Comparison of ENCODE assay signal across 25 mouse cellular contexts in genomic region chr4:138785721-138786120, GRCm38 (mm10). TPM values are rescaled to one million over a fixed set of nuclear protein-coding genes. Genes with fewer than 3 reads are reported as not detected.
DNase-seq lines count a peak whose midpoint lies in the region; ATAC-seq and TF ChIP-seq lines count a peak whose summit lies in the region.
"Had no signal": no experiment of that assay in that cellular context is flagged by ENCODE, and none has a peak within 500 bp of the region (broad histone marks: within the 10 kb centered on the region; RNA-seq: fewer than 3 reads in every experiment).

No protein-coding gene starts in this region.

- no peaks in the 10 kb centered on the region for H3K9me3 ChIP-seq in hindbrain, postnatal 0 days (ENCODE audit: low read length)
- H3K9me3 ChIP-seq in hindbrain, embryonic 13.5 days = no peaks in the 10 kb centered on the region
- H3K9me3 ChIP-seq in limb, embryonic 15.5 days = no peaks in the 10 kb centered on the region
- H3K9me3 ChIP-seq in limb, embryonic 10.5 days (replicated peaks) = no peaks in the 10 kb centered on the region
- no peaks in the 10 kb centered on the region for H3K9me3 ChIP-seq in ES-Bruce4 (replicated peaks; ENCODE audit: control insufficient read depth, insufficient read depth, low read length, poor library complexity, severe bottlenecking)
- H3K9me3 ChIP-seq: embryonic facial prominence, embryonic 15.5 days; forebrain, embryonic 10.5 days; liver, embryonic 13.5 days had no signal

- ATAC-seq in hindbrain, postnatal 0 days = no peak
- no peak for ATAC-seq in hindbrain, embryonic 13.5 days (ENCODE audit: low FRiP score)
- no peak for ATAC-seq in limb, embryonic 15.5 days (ENCODE audit: insufficient number of reproducible peaks, low FRiP score, low TSS enrichment, low read depth)

- H3K27ac ChIP-seq in hindbrain, postnatal 0 days = no peak overlapping the region
- no peak overlapping the region for H3K27ac ChIP-seq in hindbrain, embryonic 13.5 days
- H3K27ac ChIP-seq in limb, embryonic 15.5 days = 0 out of 2 replicates have a peak overlapping the region, but pooled peaks have one; percentile 27
- no peak overlapping the region for H3K27ac ChIP-seq in limb, embryonic 10.5 days
- no peak overlapping the region for H3K27ac ChIP-seq in ES-Bruce4 (ENCODE audit: insufficient read depth, low read length)
- H3K27ac ChIP-seq: embryonic facial prominence, embryonic 15.5 days; forebrain, embryonic 10.5 days; liver, embryonic 13.5 days; macrophage had no signal

- DNase-seq in hindbrain, postnatal 0 days (ENCODE audit: low spot score) = peak; percentile 13
- DNase-seq in limb, embryonic 10.5 days (ENCODE audit: low spot score) = no peak
- DNase-seq in 416B (ENCODE audit: low read depth) = peak; percentile 10
- no peak for DNase-seq in retina, postnatal 1 day
- no peak for DNase-seq in heart, adult 8-10 months (ENCODE audit: low spot score)
- DNase-seq: adrenal gland, postnatal 10 days; cerebellum, adult 8-10 months; heart, postnatal 4 days; liver, embryonic 13.5 days; right cerebral cortex, postnatal 25 days; thymus, postnatal 36 days had no signal

- no peaks in the 10 kb centered on the region for H3K27me3 ChIP-seq in hindbrain, postnatal 0 days (ENCODE audit: insufficient read depth, low read length)
- no peaks in the 10 kb centered on the region; the same call in 1 of the 2 replicates for H3K27me3 ChIP-seq in hindbrain, embryonic 13.5 days
- H3K27me3 ChIP-seq in limb, embryonic 15.5 days = no peaks in the 10 kb centered on the region
- no peaks in the 10 kb centered on the region for H3K27me3 ChIP-seq in limb, embryonic 10.5 days (ENCODE audit: low read depth, poor library complexity, severe bottlenecking)
- no peaks in the 10 kb centered on the region for H3K27me3 ChIP-seq in ES-Bruce4 (ENCODE audit: control insufficient read depth, insufficient read depth, low read length, poor library complexity, severe bottlenecking)
- H3K27me3 ChIP-seq: embryonic facial prominence, embryonic 15.5 days; liver, embryonic 13.5 days had no signal

- H3K4me3 ChIP-seq in hindbrain, postnatal 0 days (ENCODE audit: low read length) = no peak overlapping the region
- no peak overlapping the region for H3K4me3 ChIP-seq in hindbrain, embryonic 13.5 days
- H3K4me3 ChIP-seq in limb, embryonic 15.5 days = no peak overlapping the region
- no peak overlapping the region for H3K4me3 ChIP-seq in limb, embryonic 10.5 days
- no peak overlapping the region for H3K4me3 ChIP-seq in ES-Bruce4 (ENCODE audit: low read depth, low read length)
- H3K4me3 ChIP-seq: embryonic facial prominence, embryonic 15.5 days; forebrain, embryonic 10.5 days; liver, embryonic 13.5 days had no signal

- 45% methylated on average over 4 of the region's 4 CpGs for WGBS in hindbrain, postnatal 0 days
- WGBS in hindbrain, embryonic 13.5 days = 55% methylated on average over 4 of the region's 4 CpGs
- WGBS in limb, embryonic 15.5 days = 49% methylated on average over 4 of the region's 4 CpGs
- 63% methylated on average over 4 of the region's 4 CpGs for WGBS in limb, embryonic 10.5 days

- no peaks in the 10 kb centered on the region for H3K4me1 ChIP-seq in hindbrain, postnatal 0 days (ENCODE audit: insufficient read depth, low read length)
- no peaks in the 10 kb centered on the region for H3K4me1 ChIP-seq in hindbrain, embryonic 13.5 days (replicated peaks)
- peaks cover 7% of the 10 kb centered on the region; the same call in 1 of the 2 replicates for H3K4me1 ChIP-seq in limb, embryonic 15.5 days
- H3K4me1 ChIP-seq in limb, embryonic 10.5 days = no peaks in the 10 kb centered on the region
- H3K4me1 ChIP-seq in ES-Bruce4 (ENCODE audit: control insufficient read depth, insufficient read depth, low read length) = no peaks in the 10 kb centered on the region
- H3K4me1 ChIP-seq: forebrain, embryonic 10.5 days; liver, embryonic 13.5 days had no signal

- no peak for TF ChIP-seq EP300 in ES-Bruce4 (IDR thresholded peaks at IDR 0.05; ENCODE audit: insufficient read depth, low read depth, low read length)

- no peak overlapping the region for H3K4me2 ChIP-seq in hindbrain, postnatal 0 days (ENCODE audit: low read depth, low read length)
- no peak overlapping the region for H3K4me2 ChIP-seq in hindbrain, embryonic 13.5 days
- H3K4me2 ChIP-seq in limb, embryonic 15.5 days = no peak overlapping the region
- H3K4me2 ChIP-seq: embryonic facial prominence, embryonic 15.5 days; liver, embryonic 13.5 days; midbrain, embryonic 11.5 days had no signal

- no peaks in the 10 kb centered on the region for H3K36me3 ChIP-seq in hindbrain, postnatal 0 days (ENCODE audit: insufficient read depth, low read length)
- H3K36me3 ChIP-seq in hindbrain, embryonic 13.5 days = no peaks in the 10 kb centered on the region
- H3K36me3 ChIP-seq in limb, embryonic 15.5 days = no peaks in the 10 kb centered on the region
- H3K36me3 ChIP-seq in limb, embryonic 10.5 days = no peaks in the 10 kb centered on the region
- H3K36me3 ChIP-seq in ES-Bruce4 (ENCODE audit: control insufficient read depth, insufficient read depth, low read length, poor library complexity, severe bottlenecking) = no peaks in the 10 kb centered on the region
- H3K36me3 ChIP-seq: embryonic facial prominence, embryonic 15.5 days; forebrain, embryonic 10.5 days; liver, embryonic 13.5 days had no signal

- TF ChIP-seq CTCF in hindbrain, postnatal 0 days (IDR thresholded peaks at IDR 0.05; ENCODE audit: low read depth) = peak; percentile 28; the same call in 1 of the 2 replicates
- TF ChIP-seq CTCF in ES-Bruce4 (IDR thresholded peaks at IDR 0.05; ENCODE audit: low read depth, low read length) = peak; percentile 52

- H3K9ac ChIP-seq in hindbrain, postnatal 0 days (replicated peaks; ENCODE audit: low read length) = no peak overlapping the region
- no peak overlapping the region for H3K9ac ChIP-seq in hindbrain, embryonic 13.5 days
- H3K9ac ChIP-seq in limb, embryonic 15.5 days = no peak overlapping the region
- H3K9ac ChIP-seq in ES-Bruce4 (ENCODE audit: low read depth, poor library complexity, severe bottlenecking) = no peak overlapping the region
- H3K9ac ChIP-seq: embryonic facial prominence, embryonic 15.5 days; liver, embryonic 13.5 days had no signal

- TF ChIP-seq POLR2A in ES-Bruce4 (IDR thresholded peaks at IDR 0.05; ENCODE audit: insufficient read depth, low read length) = no peak

RNA-seq across cellular contexts. Expression of gene Pla2g2d, which starts 10.2 kb away (rescaled TPM):
- total RNA-seq in hindbrain, postnatal 0 days (2014; rRNA removed) = 0.14 and 0.31 TPM in 2 replicates
- 0.71 and 0.76 TPM in 2 replicates for polyA plus RNA-seq in hindbrain, postnatal 0 days (2015; fragmentation: Nextera tagmentation; extraction: Ambion mirVana)
- 0.90 and 1.8 TPM in 2 replicates for polyA plus RNA-seq in hindbrain, embryonic 13.5 days (2015; fragmentation: Nextera tagmentation; extraction: Ambion mirVana)
- 0.26 and 0.51 TPM in 2 replicates for polyA plus RNA-seq in limb, embryonic 15.5 days (2015; fragmentation: Nextera tagmentation; extraction: Ambion mirVana)
- polyA plus RNA-seq in limb, embryonic 10.5 days (2016; fragmentation: Nextera tagmentation; extraction: Ambion mirVana) = not detected in 2 replicates
- 0.41 and 0.55 TPM in 2 replicates for polyA plus RNA-seq in ES-Bruce4 (2011; ENCODE audit: insufficient read depth, insufficient read length, low read depth, missing spikeins)
- 1 to 10 TPM in 2 of 4 experiments, under 1 TPM in 1, not detected in 1; 0.44 to 1.9 (median 1.2) TPM for total RNA-seq in heart, adult 8-10 months (2022)
- total RNA-seq: gastrocnemius, postnatal 4 days; heart, postnatal 4 days; layer of hippocampus, postnatal 10 days had no signal
- polyA plus RNA-seq: heart, embryonic 14.5 days; kidney, embryonic 16.5 days; liver, embryonic 13.5 days; macrophage had no signal

RNA-seq across cellular contexts. Expression of gene Pla2g2f, which starts 28.3 kb away (rescaled TPM):
- not detected in 2 replicates for total RNA-seq in hindbrain, postnatal 0 days (2014; rRNA removed)
- polyA plus RNA-seq in hindbrain, postnatal 0 days (2015; fragmentation: Nextera tagmentation; extraction: Ambion mirVana) = 0.09 and 0.11 TPM in 2 replicates
- 0.06 and 0.13 TPM in 2 replicates for polyA plus RNA-seq in hindbrain, embryonic 13.5 days (2015; fragmentation: Nextera tagmentation; extraction: Ambion mirVana)
- 60.8 and 64.7 TPM in 2 replicates for polyA plus RNA-seq in limb, embryonic 15.5 days (2015; fragmentation: Nextera tagmentation; extraction: Ambion mirVana)
- 0.09 TPM in 1 of 2 replicates, not detected in the other for polyA plus RNA-seq in limb, embryonic 10.5 days (2016; fragmentation: Nextera tagmentation; extraction: Ambion mirVana)
- not detected in 2 replicates for polyA plus RNA-seq in ES-Bruce4 (2011; ENCODE audit: insufficient read depth, insufficient read length, low read depth, missing spikeins)
- under 1 TPM; 0.34 to 0.63 (median 0.55) TPM for total RNA-seq in heart, adult 8-10 months (2022)
- total RNA-seq: gastrocnemius, postnatal 4 days; layer of hippocampus, postnatal 10 days; left cerebral cortex, postnatal 36 days had no signal
- polyA plus RNA-seq: forebrain, embryonic 10.5 days; heart, embryonic 14.5 days; liver, embryonic 13.5 days; macrophage; neural tube, embryonic 14.5 days; testis, adult 2 months had no signal

RNA-seq across cellular contexts. Expression of gene Ubxn10, which starts 48.8 kb away (rescaled TPM):
- total RNA-seq in hindbrain, postnatal 0 days (2014; rRNA removed) = 6.9 and 8.9 TPM in 2 replicates
- 3.1 and 3.3 TPM in 2 replicates for polyA plus RNA-seq in hindbrain, postnatal 0 days (2015; fragmentation: Nextera tagmentation; extraction: Ambion mirVana)
- 3.8 and 4.1 TPM in 2 replicates for polyA plus RNA-seq in hindbrain, embryonic 13.5 days (2015; fragmentation: Nextera tagmentation; extraction: Ambion mirVana)
- 0.43 and 0.54 TPM in 2 replicates for polyA plus RNA-seq in limb, embryonic 15.5 days (2015; fragmentation: Nextera tagmentation; extraction: Ambion mirVana)
- 1.2 and 1.3 TPM in 2 replicates for polyA plus RNA-seq in limb, embryonic 10.5 days (2016; fragmentation: Nextera tagmentation; extraction: Ambion mirVana)
- 1.0 and 1.3 TPM in 2 replicates for polyA plus RNA-seq in ES-Bruce4 (2011; ENCODE audit: insufficient read depth, insufficient read length, low read depth, missing spikeins)
- total RNA-seq in heart, adult 8-10 months (2022) = 1 to 10 TPM; 2.3 to 3.3 (median 2.8) TPM
- polyA plus RNA-seq: macrophage had no signal

Comparison
In these comparisons a context has a peak if more than half of its experiments do, and no peak if none do; other contexts are left out.
1. RNA of gene Pla2g2f, which starts 28.3 kb away (polyA plus RNA-seq): 60.8 to 64.7 TPM in limb, embryonic 15.5 days; 0.09 to 0.11 TPM in hindbrain, postnatal 0 days, 0.09 TPM in limb, embryonic 10.5 days, 0.06 to 0.13 TPM in hindbrain, embryonic 13.5 days and not detected in ES-Bruce4; every median in the first group is over 10 times any median in the second.
2. DNase-seq: peak in hindbrain, postnatal 0 days (single experiment) and 416B (single experiment); none in limb, embryonic 10.5 days (single experiment), retina, postnatal 1 day (single experiment) and heart, adult 8-10 months (single experiment).